Mouse (Mus musculus) brain, adult 2 months (tissue): ENCODE measurements around the gene Il1rl2.
A peak's percentile ranks its signal among the peaks of the same experiment; 100 is the strongest.

ENCODE experiments used
- DNase-seq: peaks from one replicate; pipeline ENCODE4 v3.0.0; 2011; ENCODE audit warnings: low read depth, low spot score

The Il1rl2 gene

DNA sequence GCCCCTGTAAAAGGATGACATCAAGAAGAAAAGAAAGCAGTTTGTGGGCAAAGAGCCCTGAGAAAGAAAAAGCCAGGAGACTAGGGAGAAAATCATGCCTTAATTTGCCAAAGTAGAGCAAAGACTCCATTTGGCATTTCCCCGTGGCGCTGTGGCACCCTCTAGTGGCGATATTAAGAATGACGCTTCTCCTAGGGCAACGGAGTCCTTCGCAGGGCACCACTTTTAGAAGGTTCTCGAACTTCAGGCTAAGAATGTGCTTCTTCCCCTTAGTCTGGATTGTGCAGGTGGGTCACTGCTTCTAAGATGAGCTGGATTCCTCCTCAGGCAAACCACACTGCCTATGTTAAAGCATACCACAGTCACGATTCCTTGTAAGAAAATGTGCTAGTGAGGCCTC lies 54.4 kb downstream of the Il1rl2 start:
- DNase-seq: peak; percentile 66

DNA sequence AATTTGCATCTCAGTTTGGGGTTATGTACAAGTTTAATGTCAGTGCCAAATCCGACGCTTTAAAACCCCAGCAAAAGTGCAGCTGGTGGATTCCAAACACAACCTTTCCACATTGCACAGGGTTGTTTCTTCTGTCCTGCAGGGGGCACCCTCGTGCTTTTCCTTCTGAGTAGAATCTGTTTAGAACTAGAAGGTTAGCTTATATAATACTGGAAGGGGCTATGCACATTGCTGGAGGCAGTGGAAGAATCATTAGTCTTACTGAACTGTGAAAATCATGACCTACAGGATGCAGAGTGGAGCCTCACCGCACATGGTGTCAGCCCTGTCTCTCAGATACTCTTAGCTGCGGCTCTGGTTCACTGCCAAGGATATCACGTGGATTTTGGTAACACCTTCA lies 55.7 kb downstream of the Il1rl2 start:
- peak; percentile 74 for DNase-seq

DNA sequence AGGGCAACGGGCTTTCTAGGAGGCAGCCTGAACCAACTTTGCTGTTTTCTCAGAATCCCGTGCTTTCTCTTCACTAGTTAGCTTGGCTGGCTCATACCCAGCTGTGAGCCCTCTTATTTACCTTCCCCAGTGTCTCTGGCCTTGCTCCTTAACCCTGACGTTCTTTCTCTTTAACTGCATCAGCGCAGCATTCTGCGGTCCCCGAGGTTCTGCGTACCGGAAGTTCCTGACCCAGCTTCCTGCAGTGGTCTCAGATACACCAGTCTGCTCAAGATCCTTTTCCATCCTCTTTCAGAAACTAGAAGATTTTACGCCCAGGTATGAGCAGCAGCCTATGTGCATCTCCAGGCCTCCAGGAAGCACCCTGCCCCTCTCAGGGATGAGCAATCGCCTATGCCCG lies 56.6 kb downstream of the Il1rl2 start:
- DNase-seq: no peak

DNA sequence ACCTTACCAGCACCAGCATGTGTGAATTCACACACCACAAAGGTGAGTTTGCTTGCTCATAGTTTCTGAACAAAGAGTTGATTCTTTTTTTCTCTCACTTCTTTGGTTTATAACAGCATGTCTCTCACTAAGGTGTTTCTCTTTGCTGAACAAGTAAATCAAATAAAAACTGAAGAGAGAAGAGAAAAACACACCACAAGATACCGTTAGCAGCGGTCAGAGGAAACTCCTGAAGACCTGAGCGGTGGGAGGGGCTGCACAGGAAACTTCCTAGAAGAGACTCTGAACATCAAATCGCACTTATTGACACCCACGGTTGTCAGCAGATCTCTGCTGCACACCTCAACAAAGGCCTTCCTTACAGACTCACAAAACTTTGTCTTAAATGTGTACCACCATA lies 58.4 kb downstream of the Il1rl2 start:
- no peak for DNase-seq

DNA sequence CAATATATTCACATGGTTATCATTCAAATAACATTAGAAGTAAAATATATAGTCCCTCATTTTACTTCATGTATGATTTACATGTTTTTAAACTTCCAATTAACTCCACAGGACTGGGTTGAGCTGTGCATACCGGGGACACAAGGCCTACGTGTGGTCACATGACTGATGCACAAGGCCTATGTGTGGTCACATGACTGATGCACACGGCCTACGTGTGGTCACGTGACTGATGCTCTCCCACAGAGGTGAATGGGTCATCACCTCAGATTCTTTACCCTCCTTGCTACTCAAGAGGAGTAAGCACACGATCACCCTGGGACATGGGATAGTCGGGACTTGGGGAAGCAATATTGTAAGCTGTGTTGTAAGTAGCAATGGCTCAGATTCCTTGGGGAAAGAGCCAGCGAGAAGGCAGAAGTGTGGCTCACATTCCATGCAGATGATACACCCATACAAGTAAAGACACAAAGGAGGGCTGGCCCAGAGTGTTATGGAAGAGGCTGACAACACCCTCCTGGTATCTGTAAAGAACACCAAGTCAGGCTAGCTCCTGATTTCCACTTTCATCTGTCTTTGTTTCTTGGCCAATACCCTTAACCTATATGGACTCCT lies 60.6 kb downstream of the Il1rl2 start:
- no peak for DNase-seq

DNA sequence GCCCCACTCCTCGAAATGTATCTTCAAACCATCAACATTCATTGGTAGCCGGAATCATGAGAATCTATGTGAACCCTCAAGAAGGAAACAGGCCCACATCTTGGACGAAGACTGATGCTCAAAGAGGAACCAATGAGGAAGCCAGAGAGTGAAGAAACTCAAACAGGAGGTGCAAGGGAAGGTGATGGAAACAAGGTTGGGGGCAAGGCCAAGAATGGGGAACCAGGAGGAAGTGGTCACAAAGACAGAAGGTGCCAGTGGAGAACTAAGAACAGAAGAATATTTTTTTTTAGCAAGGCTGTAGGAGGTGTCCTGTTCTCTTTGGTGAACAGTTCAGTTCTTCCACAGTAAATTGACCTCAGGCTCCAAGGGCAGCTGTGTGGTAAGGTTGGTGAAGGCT lies 67.0 kb downstream of the Il1rl2 start:
- DNase-seq: no peak

DNA sequence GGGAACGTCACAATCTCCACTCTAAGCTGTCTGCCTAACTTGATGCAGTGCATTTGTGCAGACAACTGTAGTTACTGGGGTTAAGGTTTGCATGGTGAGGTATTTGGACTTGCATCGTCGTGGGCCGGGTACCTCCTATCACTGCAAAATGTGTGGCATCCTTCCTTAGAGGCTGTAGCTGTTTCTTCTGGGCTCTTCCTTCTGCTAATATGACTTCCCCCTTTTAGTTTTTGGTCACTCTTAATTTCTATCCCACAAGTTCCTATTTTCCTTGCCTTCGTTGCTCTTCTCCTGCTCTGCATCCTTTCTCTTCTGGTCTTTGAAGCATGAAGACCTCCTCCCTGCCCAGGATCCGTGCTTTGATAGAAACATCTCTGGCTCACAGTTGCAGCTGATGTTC lies 68.1 kb downstream of the Il1rl2 start:
- DNase-seq: no peak

DNA sequence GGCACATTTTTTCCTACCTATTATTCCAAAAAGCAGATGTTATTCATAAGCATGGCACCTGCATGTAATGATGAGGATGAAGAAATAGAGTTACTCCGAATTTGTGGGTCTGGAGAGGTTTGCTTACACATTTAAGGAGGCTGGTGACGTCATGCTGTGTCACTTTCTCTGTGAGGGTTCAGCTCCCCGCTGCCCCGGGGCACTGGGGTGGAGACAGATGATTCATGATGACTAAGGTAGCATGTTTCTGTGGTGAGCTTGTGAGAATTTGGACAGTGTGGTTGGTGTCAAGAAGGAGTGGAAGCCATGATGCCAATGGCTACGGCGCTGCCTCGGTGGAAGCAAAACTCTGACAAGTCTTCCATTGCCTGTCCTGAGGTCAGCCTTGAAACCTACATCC lies 68.8 kb downstream of the Il1rl2 start:
- DNase-seq: no peak

DNA sequence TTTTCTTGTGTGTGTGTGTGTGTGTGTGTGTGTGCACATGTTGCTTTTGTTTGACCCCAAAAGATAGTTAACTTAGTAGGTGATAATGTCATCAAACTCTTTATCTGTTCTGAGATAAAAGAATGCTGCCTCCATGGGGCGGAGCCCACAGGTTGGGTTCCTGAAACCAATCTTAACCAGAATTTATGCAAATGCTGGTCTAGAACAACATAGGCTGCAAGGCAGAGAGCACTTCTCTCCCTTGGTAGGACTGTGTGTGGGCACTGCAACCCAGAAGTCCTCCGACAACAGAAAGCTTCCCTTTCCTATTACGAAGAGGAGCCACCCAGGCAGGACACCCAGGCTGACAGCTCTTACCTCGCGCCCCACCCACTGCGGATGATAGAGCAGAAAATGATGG lies 75.2 kb downstream of the Il1rl2 start:
- no peak for DNase-seq

DNA sequence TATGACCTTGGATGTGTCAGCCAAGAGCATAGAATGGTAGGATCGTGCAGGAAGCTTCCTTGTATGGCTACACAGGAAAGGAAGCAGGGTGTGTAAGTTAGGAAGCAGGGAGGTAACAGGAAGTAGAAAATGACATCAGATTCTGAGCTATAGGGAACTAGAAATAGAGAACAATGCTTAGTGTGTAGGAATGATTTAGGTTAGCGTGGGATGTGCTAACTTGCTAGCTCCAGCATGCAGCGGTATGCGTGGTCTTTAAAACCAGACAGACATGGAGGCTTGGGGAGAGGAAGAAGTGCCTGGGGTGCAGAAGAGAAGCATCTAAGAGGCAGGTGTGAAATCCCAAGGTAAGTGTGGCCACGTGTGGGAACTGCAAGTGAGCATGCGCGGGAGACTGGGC lies 80.3 kb downstream of the Il1rl2 start:
- DNase-seq: peak; percentile 41

DNA sequence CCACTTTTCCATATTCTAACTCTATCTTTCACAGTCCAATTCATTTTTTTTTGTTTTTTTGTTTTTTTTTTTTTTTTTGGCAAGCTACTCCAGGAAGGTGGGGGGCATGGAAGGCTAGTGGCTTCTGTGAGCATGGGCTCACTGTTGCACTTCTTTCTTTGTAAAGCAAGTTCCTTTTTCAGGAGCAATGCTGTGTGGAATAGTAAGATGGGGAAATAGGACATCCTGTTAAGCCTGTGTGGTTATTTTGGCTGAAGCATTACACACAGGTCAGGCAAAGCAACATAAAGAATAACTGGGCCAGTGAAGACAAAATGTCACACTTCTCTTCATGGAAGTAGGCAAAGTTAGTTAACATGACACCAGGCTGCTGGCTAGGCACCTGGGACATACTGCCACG lies 85.5 kb downstream of the Il1rl2 start:
- DNase-seq: peak; percentile 6

DNA sequence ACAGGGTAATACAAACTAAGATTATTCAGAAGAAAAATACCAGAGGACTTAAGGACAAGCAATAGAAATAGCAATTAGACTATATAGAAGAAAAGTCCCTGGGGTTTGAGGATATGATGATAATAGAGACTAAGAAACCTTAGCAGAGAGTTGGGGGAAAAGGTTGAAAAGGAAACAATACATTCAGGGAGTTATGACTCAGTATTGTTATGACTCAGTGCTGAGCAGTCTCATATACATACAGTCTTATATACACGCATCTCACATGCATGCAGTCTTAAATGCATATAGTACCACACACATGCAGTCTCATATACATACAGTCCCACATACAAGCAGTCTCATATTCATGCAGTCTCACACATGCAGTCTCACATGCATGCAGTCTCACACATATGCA lies 88.6 kb downstream of the Il1rl2 start:
- no peak for DNase-seq

DNA sequence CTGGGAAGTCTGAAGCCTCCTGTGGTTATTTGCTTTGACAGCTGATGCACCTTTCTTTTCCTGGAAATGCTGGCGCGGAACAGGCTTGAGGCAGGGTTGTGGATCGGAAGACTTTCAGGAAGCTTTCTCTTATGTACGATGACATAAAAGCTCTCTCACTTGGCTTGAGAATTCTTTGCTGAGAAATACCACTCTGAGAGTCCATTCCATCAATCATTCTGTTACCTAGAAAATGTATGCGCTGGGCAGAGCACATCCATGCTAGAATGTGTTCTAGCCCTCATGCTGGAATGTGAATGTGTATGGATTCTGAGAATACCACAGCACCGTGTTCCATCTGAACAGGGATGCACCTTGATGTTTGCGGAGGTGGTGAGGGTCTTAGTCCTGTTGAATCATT lies 89.9 kb downstream of the Il1rl2 start:
- no peak for DNase-seq

DNA sequence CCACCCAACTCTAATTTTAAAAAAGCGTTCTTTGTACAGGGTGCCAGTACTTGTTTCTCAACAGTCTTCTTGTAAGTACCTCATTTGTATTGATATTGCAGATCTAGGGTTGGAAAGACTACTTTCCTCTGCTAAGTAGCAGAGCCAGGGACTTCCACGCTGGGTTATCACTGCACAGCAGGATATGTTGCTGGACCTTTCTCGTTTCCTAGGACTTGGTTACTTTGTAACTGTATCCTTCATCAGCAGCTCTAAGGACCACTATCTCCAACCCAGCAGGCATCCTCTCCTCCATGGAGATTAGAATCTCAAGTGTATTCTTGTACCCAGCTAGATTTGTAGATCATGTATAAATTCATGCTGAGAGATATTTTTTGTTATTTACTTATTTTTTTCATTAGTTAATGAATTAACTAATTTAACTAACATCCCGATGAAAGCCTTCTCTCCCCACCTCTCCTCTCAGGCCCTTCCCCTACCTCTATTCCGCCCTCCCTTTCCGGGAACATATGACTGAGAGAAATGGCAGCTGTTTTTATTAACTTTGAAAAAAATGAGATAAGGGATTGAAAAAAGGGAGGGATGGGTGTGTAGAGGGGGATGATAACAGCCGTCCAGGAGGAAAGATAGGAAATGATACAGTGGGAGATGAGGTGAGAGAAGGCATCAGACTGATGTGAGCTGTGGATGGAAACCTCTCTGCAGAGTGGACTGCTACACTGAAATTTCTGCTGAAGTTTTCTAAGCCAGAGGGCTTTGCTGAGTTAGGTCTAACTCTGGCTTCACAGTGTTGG lies 90.7 kb downstream of the Il1rl2 start:
- DNase-seq: no peak

DNA sequence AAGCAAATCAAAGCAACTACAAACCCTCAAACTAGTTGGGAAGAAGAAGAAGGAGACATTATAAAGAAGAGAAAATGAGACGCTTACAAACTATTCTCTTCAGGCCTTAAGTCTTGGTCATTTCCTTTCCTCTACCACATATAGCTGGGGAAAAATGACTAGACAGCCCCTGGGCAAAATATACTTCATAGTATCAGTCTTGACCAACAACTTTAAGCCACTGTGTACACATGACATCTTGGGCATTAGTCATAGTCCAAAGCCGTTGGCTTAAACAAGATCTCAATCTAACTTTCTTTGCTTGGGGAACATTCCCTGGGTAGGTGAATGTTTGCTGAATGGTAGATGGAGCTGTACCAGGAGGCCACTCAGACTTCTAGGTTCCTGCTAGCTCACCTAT lies 92.6 kb downstream of the Il1rl2 start:
- DNase-seq: no peak
